Mouse (Mus musculus) embryonic facial prominence, embryonic 10.5 days (tissue): ENCODE measurements around the gene Fndc4. TPM values are rescaled to one million over a fixed set of nuclear protein-coding genes. Genes with fewer than 3 reads are reported as not detected.

Experiments
- DNase-seq: peaks from one replicate; pipeline ENCODE4 v3.0.0-alpha.2; 2017; ENCODE audit warnings: low spot score
- H3K27ac ChIP-seq: fragments of 300-500 bp; sonication (generic); replicated peaks from 2 replicates; pipeline ENCODE4 v1.5.1; 2016; ENCODE audit warnings: mild to moderate bottlenecking
- H3K27me3 ChIP-seq: fragments of 300-500 bp; sonication (generic); replicated peaks from 2 replicates; pipeline ENCODE4 v1.6.1; 2016; ENCODE audit warnings: low read depth, mild to moderate bottlenecking; ENCODE audit not compliant: poor library complexity, severe bottlenecking
- H3K36me3 ChIP-seq: fragments of 300-500 bp; sonication (generic); replicated peaks from 2 replicates; pipeline ENCODE4 v1.6.1; 2016; ENCODE audit warnings: mild to moderate bottlenecking, moderate library complexity
- H3K4me1 ChIP-seq: fragments of 300-500 bp; sonication (generic); 2 replicates; pipeline ENCODE4 v1.6.1; 2016
- H3K4me3 ChIP-seq: fragments of 300-500 bp; sonication (generic); 2 replicates; pipeline ENCODE4 v1.5.1; 2016; ENCODE audit warnings: mild to moderate bottlenecking, moderate library complexity
- H3K9me3 ChIP-seq: fragments of 300-500 bp; sonication (generic); 2 replicates; pipeline ENCODE4 v1.6.1; 2016; ENCODE audit warnings: mild to moderate bottlenecking
- WGBS: fragments of 180-500 bp; shearing (Covaris S2); methylation state at CpG from one replicate; pipeline ENCODE4 v1.1.7; 2016; 5-methylcytosine and 5-hydroxymethylcytosine counted together
- polyA plus RNA-seq: library from polyadenylated mRNA; unstranded; fragments of >200 nt; fragmentation: Nextera tagmentation; extraction: Ambion mirVana; gene quantifications from 2 replicates; pipeline ENCODE4 v1.2.1, GENCODE M21; 2016

Gene Fndc4
- polyA plus RNA-seq, 1 experiment from 2014 or later: 57.1 TPM

DNA sequence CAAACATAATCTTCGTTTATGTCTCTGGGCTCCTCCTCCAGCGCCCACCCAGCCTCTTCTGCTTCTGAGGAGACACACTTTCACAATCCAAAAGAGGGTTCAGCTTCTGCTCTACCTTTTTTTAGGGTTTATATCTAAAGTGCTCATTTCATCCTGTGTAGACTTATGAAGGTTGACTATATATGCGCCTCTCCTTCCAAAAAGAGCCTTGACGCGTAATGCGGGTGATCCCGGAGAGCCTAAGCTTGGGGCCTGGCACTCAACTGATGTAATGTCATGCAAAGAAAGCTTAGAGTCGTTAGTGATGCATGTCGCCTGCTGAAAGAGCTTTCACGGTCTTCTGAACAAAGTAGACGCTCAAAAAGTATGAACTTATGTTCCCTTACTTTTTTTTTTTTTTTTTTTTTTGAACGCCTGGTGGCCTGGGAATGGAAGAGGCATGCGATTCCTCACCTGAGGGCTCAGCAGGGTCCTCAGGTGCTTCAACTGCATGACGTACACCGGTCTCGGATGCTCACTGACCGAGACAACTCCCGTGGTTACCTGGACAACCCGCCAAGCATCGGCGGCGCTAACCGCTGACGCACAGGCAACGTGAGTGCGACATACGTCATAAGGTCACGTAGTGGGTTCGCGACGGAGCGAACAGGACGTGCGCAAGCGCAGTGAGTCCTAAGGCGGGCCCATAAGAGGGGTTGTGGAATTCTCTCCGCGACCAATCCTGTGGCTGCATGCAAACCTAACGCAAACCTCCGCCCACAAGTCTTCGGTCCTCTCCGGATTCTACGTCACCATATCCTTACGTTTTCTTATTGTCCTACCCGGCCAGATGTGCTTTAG lies 5.1 kb downstream of the Fndc4 start, which contains the start of gene Ift172:
TSS of gene Ift172 (minus strand) at position 596 of the 840 bp plus-strand sequence.
- peak; percentile 96 for DNase-seq
- Histone ChIP-seq H3K27me3 (no peaks in the 10 kb centered on the region), H3K4me3 (peak within 1 kb of the TSS; percentile 67), H3K9me3 (no peaks in the 10 kb centered on the region), H3K36me3 (peaks cover 35% of the 10 kb centered on the region), H3K27ac (peak within 1 kb of the TSS; percentile 83), H3K4me1 (peaks cover 36% of the 10 kb centered on the region)
- WGBS: 3% methylated on average over 45 of the region's 45 CpGs

DNA sequence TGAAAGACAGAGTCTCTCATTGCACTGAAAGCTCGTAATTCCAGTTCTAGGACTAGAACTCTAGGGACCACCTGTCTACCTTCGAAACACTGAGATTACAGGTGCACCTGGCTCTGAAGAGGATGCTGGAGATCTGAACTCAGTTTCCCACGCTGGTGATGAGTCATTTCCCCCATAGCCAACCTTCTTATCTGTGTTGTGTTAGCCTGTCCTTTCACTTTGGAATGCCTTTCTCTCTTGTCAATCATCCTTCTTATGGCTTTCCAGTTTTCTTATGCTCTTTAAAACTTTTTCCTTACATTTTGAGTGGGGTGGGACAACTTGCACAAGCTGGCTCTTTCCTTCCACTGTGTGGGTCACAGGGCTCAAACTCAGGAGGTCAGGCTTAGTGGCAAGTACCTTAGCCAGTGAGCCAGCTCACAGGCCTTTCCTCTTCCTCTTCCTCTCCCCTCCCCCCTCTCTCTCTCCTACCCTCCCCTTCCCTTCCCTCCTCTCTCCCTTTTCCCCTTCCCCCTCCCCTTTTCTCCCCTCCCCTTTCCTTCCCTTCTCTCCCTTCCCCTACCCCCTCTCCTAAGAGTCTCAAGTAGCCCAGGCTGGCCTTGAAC lies 6.2 kb downstream of the Fndc4 start:
- peaks cover 25% of the 10 kb centered on the region for H3K4me1 ChIP-seq
- H3K4me3 ChIP-seq: peak overlapping the region; percentile 67
- H3K27me3 ChIP-seq: no peaks in the 10 kb centered on the region
- H3K9me3 ChIP-seq: no peaks in the 10 kb centered on the region
- DNase-seq: no peak
- no peak overlapping the region for H3K27ac ChIP-seq
- 83% methylated on average over 3 of the region's 3 CpGs for WGBS
- H3K36me3 ChIP-seq: peaks cover 45% of the 10 kb centered on the region

DNA sequence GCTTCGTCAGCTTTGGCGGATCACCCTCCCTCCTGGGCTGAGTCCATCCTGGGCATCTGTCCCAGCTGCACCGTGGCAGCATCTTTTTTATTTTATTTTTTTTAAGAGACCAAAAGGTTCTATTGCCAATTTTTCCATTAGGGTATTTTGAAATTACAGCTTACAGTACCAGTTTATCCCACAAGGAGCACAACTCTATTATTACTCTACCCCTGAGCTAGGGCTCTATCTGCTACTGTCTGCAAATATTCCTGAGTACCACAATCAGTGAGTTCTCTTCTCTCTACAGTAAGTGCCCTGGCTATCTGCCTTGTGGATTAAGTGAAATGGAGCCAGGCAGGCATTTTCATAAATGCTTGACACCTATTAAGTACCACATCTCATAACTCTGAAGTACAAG lies 7.2 kb downstream of the Fndc4 start:
- no peak overlapping the region for H3K4me3 ChIP-seq
- no peaks in the 10 kb centered on the region for H3K9me3 ChIP-seq
- DNase-seq: no peak
- H3K27ac ChIP-seq: no peak overlapping the region
- no peaks in the 10 kb centered on the region for H3K27me3 ChIP-seq
- WGBS: 84% methylated on average over 3 of the region's 3 CpGs
- H3K4me1 ChIP-seq: peaks cover 18% of the 10 kb centered on the region
- H3K36me3 ChIP-seq: peaks cover 46% of the 10 kb centered on the region

DNA sequence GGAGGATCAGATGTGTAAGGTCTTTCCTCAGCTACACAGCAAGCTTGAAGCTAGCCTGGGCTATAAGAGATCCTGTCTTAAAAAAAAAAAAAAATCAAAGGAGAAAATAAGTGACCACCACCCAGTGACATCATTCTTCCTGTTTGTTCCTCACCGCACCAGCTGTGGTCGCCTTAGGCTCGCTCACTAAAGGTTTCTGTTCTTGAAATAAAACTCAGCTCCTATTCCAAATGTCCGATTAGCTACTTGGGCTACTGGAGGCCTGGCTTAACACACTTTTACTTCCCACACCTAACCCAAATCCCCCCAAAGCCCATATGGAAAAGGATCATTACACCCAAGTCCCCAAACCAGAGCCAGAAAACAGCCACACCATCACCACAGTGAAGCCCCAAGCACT lies 7.7 kb downstream of the Fndc4 start:
- H3K27me3 ChIP-seq: no peaks in the 10 kb centered on the region
- H3K4me1 ChIP-seq: peaks cover 18% of the 10 kb centered on the region
- no peak overlapping the region for H3K4me3 ChIP-seq
- H3K9me3 ChIP-seq: no peaks in the 10 kb centered on the region
- DNase-seq: no peak
- H3K36me3 ChIP-seq: peaks cover 46% of the 10 kb centered on the region
- no peak overlapping the region for H3K27ac ChIP-seq
- WGBS: 80% methylated on average over 4 of the region's 4 CpGs

DNA sequence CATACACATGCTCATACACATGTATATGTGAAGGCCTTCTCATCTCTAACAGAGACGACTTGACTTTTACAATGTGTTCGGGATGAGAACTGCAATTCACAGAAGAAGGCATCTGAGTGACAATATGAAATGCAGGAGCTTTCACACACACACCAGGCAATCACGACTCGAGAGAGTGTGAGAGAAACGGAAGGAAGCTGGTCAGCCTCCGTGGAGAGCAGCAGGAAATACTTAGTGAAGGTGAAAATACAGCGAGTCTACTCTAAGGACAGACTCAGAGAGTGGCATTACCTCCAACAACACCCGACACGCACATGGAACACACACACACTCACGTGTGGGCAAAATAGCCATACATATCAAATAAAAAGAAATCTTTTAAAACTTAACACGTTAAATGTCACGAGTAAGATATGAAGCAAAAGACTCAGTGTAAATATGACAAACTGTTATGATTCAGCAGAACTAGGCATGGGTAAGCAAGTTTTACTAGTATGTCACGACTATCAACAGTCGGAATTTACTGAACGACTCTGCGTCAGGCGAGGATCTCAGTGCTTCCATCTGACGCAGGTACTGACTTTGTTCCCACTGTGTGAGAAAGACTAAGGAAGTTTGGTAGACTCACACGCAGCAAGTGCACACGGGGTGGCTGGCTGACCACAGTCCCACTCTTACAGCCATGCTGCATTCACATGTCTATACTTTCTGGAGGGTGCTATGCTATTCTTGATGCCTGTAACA lies 16.5 kb downstream of the Fndc4 start:
- WGBS: 89% methylated on average over 20 of the region's 20 CpGs
- H3K4me3 ChIP-seq: no peak overlapping the region
- DNase-seq: no peak
- H3K27ac ChIP-seq: no peak overlapping the region
- H3K36me3 ChIP-seq: peaks cover 88% of the 10 kb centered on the region
- H3K4me1 ChIP-seq: no peaks in the 10 kb centered on the region
- no peaks in the 10 kb centered on the region for H3K27me3 ChIP-seq
- no peaks in the 10 kb centered on the region for H3K9me3 ChIP-seq

DNA sequence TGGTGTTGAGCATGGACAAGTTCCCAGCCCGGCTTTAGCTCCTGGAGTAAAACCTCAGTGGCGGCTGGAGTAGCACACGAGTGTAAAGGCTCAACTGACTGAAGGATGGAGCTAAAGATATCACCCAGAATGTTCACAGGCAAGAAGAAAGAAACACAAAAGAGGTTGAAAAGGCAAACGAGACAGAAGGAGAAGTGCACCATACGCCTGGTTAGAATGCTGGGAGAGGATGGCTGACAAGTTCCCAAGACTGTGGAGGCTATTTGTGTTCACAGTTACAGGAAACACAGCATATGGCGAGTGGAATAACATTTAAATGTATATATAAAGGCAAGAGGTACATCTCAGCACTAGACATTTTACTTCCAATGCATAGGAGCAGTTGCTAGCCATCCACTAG lies 22.9 kb downstream of the Fndc4 start:
- DNase-seq: no peak
- Histone ChIP-seq H3K27me3 (no peaks in the 10 kb centered on the region), H3K27ac (no peak overlapping the region), H3K4me3 (no peak overlapping the region), H3K9me3 (no peaks in the 10 kb centered on the region), H3K36me3 (peaks cover 80% of the 10 kb centered on the region), H3K4me1 (no peaks in the 10 kb centered on the region)
- WGBS: 89% methylated on average over 6 of the region's 6 CpGs

DNA sequence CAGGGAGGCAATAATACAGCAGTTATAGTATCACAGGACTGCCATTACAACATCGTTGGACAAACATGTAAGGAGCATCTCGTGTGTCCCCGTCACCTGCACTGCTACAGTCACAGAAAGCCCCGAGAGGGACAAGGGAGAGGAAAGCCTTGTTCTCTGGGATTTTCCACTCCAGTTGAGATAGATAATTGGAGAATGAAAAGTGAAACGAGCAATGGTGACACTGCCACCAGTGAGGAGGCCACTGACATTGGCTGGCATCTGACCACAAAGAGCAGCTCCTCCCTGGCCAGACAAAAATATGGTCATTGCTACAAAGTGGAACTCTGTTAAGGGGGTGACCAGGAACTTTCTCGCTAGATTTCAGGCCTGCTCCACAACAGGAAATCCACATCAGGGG lies 28.2 kb downstream of the Fndc4 start:
- Histone ChIP-seq H3K9me3 (no peaks in the 10 kb centered on the region), H3K4me1 (no peaks in the 10 kb centered on the region), H3K27ac (no peak overlapping the region), H3K27me3 (no peaks in the 10 kb centered on the region), H3K36me3 (peaks cover 91% of the 10 kb centered on the region), H3K4me3 (no peak overlapping the region)
- no peak for DNase-seq
- WGBS: 75% methylated on average over 6 of the region's 6 CpGs

DNA sequence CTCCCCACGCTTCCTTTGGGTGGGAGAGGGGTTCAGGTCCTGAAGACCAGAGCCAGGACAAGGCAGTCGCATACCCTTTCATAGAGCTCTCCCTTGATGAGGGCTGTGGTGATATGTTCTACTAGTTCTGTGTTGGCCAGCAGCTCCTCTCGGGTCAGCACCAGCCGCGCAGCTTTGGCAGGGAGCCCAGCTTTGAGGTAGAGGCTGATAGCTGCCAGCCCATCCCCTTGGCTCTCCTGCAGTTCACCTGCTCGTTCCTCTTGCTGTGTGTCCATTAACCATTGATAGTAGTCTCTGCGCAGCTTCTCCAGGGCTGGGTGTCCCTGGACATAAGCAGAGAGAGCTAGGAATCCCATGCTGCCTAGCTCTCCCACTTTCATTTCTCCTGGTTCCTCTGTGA lies 29.8 kb downstream of the Fndc4 start:
- Histone ChIP-seq H3K36me3 (peaks cover 93% of the 10 kb centered on the region), H3K27me3 (no peaks in the 10 kb centered on the region), H3K4me3 (no peak overlapping the region), H3K27ac (no peak overlapping the region), H3K4me1 (no peaks in the 10 kb centered on the region), H3K9me3 (no peaks in the 10 kb centered on the region)
- no peak for DNase-seq
- 91% methylated on average over 7 of the region's 7 CpGs for WGBS

DNA sequence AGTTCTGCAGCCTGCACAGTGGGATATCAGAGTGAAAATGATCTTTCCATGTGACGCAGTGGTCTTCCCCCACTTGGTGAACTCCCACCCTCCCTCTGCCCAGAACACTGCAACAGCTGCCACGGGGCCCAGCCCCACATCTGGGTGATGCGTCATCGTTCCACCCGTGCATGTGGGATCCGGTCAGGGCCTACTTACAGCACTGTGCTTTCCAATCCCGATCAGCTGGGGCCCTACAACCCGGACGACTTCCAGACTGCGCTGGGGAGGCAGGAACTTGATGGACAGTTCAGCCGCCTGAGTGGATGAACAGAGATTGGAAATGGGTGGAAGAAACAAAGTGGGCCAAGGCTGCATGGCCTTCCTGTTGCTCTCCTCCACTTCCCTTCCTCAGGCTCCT lies 38.3 kb downstream of the Fndc4 start:
- H3K4me1 ChIP-seq: peaks cover 13% of the 10 kb centered on the region
- H3K9me3 ChIP-seq: no peaks in the 10 kb centered on the region
- no peak overlapping the region for H3K27ac ChIP-seq
- H3K4me3 ChIP-seq: no peak overlapping the region
- DNase-seq: no peak
- H3K36me3 ChIP-seq: peaks cover 96% of the 10 kb centered on the region
- no peaks in the 10 kb centered on the region for H3K27me3 ChIP-seq
- WGBS: 88% methylated on average over 11 of the region's 11 CpGs

DNA sequence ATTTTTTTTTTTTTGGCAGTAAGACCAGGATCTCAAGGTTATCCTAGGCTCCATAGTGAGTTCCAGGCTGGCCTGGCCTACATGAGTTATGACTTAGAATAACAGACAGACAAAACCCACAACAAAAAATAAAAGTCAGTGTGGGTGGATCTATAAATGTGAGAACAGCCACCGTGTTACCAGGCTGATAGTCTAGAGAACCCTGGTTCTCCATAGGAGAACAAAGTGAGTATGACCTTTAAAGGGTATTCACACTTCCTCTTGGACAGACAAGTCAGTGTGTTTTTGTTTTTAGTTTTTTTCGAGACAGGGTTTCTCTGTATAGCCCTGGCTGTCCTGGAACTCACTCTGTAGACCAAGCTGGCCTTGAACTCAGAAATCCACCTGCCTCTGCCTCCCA lies 39.9 kb downstream of the Fndc4 start:
- H3K36me3 ChIP-seq: peaks cover 96% of the 10 kb centered on the region
- H3K4me1 ChIP-seq: peaks cover 29% of the 10 kb centered on the region
- no peak overlapping the region for H3K4me3 ChIP-seq
- WGBS: 89% methylated on average over 2 of the region's 2 CpGs
- H3K9me3 ChIP-seq: no peaks in the 10 kb centered on the region
- no peak for DNase-seq
- no peaks in the 10 kb centered on the region for H3K27me3 ChIP-seq
- no peak overlapping the region for H3K27ac ChIP-seq

DNA sequence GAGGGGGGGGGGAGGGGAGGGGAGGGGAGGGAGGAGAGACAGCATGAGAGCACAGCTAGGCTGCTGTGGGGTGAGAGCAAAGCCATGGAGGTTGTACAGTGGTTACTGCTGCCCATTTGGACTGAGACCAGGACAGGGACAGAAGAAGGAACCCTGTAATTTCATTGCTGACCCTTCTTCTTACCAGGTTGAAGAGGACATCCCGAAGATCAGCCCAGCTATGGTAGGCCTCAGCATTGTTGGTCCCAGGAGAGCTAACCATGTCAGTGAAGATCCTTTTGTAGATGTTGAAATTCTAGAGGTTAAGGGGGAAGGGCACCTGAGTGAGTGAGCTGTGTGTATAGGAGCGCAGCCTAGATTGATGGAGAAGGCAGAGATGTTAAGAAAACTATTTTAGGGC lies 40.5 kb downstream of the Fndc4 start:
- Histone ChIP-seq H3K9me3 (no peaks in the 10 kb centered on the region), H3K4me3 (no peak overlapping the region), H3K4me1 (peaks cover 35% of the 10 kb centered on the region), H3K27ac (no peak overlapping the region), H3K27me3 (no peaks in the 10 kb centered on the region), H3K36me3 (peaks cover 96% of the 10 kb centered on the region)
- DNase-seq: no peak
- 91% methylated on average over 2 of the region's 2 CpGs for WGBS

DNA sequence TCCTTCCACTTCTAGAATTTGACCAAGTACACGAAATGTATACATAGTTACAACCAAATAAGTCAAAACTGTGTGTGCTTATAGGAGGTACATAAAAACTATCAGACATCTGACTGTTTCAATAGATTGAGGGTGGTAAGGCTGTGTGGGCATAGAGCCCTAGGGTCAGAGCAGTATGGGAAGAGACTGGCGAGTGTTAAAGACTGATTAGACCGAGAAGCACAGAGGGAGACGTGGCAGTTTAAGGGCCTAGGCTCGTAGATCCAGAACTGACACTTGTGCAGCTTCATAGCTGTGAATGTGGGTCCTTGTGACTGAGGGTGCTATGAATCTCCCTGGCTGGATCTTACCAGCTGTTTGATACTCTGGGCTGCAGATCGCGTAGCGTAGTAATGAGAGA lies 41.0 kb downstream of the Fndc4 start:
- H3K4me1 ChIP-seq: peaks cover 38% of the 10 kb centered on the region
- WGBS: 89% methylated on average over 8 of the region's 8 CpGs
- no peak overlapping the region for H3K4me3 ChIP-seq
- no peak for DNase-seq
- H3K27me3 ChIP-seq: no peaks in the 10 kb centered on the region
- no peak overlapping the region for H3K27ac ChIP-seq
- H3K36me3 ChIP-seq: peaks cover 96% of the 10 kb centered on the region
- H3K9me3 ChIP-seq: no peaks in the 10 kb centered on the region
